Mouse (Mus musculus): ENCODE data around the gene Cdc42bpa. TPM values are rescaled to one million over a fixed set of nuclear protein-coding genes. Genes with fewer than 3 reads are reported as not detected.

Cdc42bpa gene
- polyA plus RNA-seq, 1 experiment from 2014 or later: 30.3 TPM

Other genes starting within 250 kb of the Cdc42bpa start
- gene Kif28, start 215.2 kb upstream of the Cdc42bpa start, polyA plus RNA-seq (2015; fragmentation: Nextera tagmentation; extraction: Ambion mirVana): not detected in 2 replicates
- not detected in 2 replicates for gene Gm10518, start 157.1 kb upstream of the Cdc42bpa start, polyA plus RNA-seq (2015; fragmentation: Nextera tagmentation; extraction: Ambion mirVana)
- 15.3 and 16.0 TPM in 2 replicates for gene Ahctf1, start 156.8 kb upstream of the Cdc42bpa start, polyA plus RNA-seq (2015; fragmentation: Nextera tagmentation; extraction: Ambion mirVana)
- gene Coq8a, start 239.1 kb downstream of the Cdc42bpa start, polyA plus RNA-seq (2015; fragmentation: Nextera tagmentation; extraction: Ambion mirVana): 2.7 and 3.2 TPM in 2 replicates